Mouse (Mus musculus) adrenal gland, adult (tissue): Measurements from ENCODE around the gene Nkrf.
A peak's percentile ranks its signal among the peaks of the same experiment; 100 is the strongest.

ENCODE experiments used
- DNase-seq, 2 experiments: peaks; one replicate each; pipeline ENCODE4 v3.0.0; 2022 to 2023; ENCODE audit warnings: low spot score in 1 of 2; ENCODE audit not compliant: inconsistent age in 2 of 2

Nkrf gene

DNA sequence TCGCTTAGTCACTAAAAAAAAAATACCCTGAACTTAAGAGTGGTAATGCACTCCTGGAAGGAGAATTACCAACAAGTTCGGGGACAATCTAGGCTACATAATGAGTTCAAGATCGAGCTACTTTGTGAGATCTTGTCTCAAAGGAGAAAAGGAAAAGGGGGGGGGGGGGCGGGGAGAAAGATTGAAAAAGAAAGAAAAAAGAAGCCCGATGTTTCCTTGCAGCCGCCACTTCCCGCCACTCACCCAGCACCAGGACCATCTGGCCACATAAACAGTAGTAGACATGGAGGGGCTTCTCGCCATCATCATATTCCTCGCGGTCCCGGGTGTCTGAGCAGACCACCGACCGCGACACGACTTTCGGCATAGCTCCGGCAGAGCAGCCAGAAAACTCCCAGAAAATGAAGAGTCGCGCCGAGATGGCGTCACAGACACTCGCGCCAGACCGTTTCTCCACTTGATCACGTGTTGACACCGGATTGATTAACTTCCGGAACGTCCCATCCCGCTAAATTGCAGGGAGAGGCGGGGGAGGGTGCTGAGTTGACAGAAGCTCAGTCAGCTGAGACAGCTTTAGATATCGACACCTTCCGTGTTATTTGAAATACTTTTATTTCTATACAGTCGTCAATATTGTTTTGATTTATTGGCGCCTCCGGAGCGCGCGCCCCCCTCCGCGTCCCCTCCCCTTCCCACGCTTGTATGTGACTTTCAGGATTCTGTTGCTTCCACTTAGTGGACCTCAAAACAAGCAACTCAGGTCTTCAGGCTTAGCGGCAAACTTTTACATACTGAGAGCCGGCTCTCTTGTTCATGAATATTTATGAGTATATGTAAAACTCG lies 38.7 kb downstream of the Nkrf start:
- DNase-seq, result peak; percentile 82 to 94

DNA sequence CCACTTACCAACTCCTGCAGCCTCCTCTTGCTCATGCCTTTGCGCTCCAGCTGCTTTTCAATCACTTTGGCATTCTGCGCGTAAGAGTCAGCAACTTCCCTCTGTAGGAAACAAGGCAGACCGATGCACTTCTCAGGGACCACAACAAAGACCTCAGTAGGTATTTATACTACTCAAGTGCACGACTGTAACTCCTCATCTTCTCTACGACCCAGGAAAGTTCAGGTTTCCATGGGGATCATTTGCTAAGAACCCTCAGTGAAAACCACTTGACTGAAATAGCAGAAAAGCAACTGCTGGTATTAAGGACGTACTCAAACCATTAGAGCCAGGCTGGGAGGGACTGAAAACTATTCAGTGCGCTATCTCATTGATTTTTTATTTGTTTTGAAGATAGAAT lies 50.1 kb downstream of the Nkrf start:
- no peak for DNase-seq

DNA sequence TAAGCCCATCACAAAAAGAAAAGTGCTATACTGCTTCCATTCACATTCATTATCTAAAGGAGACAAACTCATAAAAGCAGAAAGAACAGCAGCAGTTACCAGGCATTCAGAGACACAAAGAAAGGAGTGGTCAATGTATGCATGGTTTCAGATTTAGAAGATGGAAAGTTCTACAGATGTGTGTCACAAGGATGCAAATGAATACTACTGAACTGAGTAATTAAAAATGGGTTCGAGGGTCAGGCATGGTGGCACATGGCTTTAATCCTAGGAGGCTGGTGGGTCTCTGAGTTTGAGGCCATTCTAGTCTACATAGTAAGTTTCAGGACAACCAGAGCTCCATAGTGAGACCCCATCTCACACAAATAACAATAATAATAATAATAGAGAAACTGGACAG lies 55.5 kb downstream of the Nkrf start:
- no peak for DNase-seq

DNA sequence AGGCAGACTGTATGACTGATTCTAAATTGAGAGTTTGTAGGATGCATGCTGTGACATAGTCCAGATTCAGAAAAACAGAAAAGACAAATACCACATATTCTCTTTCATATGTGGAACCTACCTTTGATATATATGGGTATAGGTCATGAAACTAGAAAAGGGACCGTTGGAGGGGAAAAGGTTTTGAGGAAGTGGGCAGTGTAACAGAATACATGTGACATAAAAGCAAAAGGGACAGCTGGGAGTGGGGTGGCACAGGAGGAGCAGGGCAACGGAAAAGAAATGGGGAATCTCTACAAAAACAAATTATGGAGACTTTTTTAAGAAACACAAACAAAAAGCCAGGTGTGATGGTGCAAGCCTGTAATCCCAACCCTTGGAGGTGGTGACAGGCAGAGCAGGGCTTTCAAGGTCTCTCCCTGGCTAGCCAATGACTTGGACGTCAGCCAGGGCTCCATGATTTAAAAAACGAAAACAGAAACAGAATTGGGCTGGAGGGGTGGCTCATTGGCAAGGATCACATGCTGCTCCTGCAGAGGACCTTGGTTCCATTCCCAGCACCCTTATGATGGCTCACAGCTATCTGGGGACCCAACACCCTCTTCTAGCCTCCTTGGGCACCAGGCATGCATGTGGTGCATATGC lies 59.2 kb downstream of the Nkrf start:
- DNase-seq, result peak in 1 of 2 experiments; percentile 74

DNA sequence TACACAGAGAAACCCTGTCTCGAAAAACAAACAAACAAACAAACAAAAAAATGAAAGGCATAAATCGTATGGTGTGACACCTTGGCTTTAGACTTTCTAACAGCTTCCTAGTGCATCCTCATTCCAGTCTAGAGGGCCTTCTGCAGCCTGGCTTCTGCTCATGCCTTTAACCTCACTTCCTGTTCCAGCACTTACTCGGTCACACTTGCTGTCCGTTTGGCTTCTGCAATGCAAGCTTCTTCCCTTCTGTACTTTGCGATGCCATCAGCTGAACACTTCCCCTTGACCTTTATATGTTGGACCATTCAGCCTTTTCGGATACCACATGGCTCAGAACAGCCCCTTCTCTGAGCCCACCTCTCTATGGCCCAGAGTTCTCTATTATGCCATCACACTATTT lies 61.0 kb downstream of the Nkrf start:
- DNase-seq, result no peak

DNA sequence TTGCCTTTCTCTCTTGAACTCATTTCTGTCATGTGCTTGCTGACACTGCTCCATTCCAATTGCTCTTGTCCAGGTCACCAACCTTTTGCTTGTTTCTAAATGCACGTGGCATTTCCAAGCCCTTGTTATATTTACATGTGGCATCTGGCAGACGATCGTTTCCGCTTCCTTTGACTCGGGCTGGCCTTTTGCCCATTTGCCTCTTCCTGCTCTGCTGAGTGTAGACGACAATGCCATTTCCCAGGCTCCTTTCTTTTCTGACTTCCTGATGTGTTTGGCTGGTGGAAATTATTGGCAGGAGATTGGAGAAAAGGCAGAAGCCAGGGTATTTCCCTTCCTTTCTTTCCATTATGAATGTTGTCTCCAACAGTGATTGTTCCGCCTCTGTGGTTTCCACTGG lies 63.3 kb downstream of the Nkrf start:
- peak; percentile 35 to 57 for DNase-seq
